Mouse (Mus musculus): ENCODE data around the gene Vps26b. TPM values are rescaled to one million over a fixed set of nuclear protein-coding genes. Genes with fewer than 3 reads are reported as not detected.

Vps26b gene
- polyA plus RNA-seq, 1 experiment from 2014 or later = 18.0 TPM

GRCm38 (mm10) chr9:27011572-27011971 is 18.3 kb downstream of the Vps26b start:
- TF ChIP-seq EP300 (optimal IDR thresholded peaks at IDR 0.05) (no peak), CTCF (IDR thresholded peaks at IDR 0.05; ENCODE audit: low read depth) (no peak)
- Histone ChIP-seq H3K36me3 (ENCODE audit: control insufficient read depth, insufficient read depth, low read length) (peaks cover 31% of the 10 kb centered on the region), H3K4me2 (replicated peaks; ENCODE audit: low read depth) (no peak overlapping the region), H3K9ac (ENCODE audit: low read length) (no peak overlapping the region), H3K27me3 (ENCODE audit: control insufficient read depth, insufficient read depth, low read length) (no peaks in the 10 kb centered on the region), H3K4me3 (ENCODE audit: low read depth, low read length) (no peak overlapping the region), H3K27ac (replicated peaks) (no peak overlapping the region), H3K4me1 (replicated peaks; ENCODE audit: control insufficient read depth, insufficient read depth) (no peaks in the 10 kb centered on the region), H3K9me3 (ENCODE audit: control insufficient read depth, low read length) (no peaks in the 10 kb centered on the region)
- ATAC-seq (ENCODE audit: low FRiP score, low TSS enrichment) (no peak), DNase-seq (ENCODE audit: low spot score) (no peak)
- WGBS = 85% methylated on average over 4 of the region's 4 CpGs

GRCm38 (mm10) chr9:27009231-27009630 is 20.6 kb downstream of the Vps26b start:
- DNase-seq (ENCODE audit: low spot score) = no peak
- Histone ChIP-seq H3K4me1 (replicated peaks; ENCODE audit: control insufficient read depth, insufficient read depth) (no peaks in the 10 kb centered on the region), H3K36me3 (ENCODE audit: control insufficient read depth, insufficient read depth, low read length) (peaks cover 25% of the 10 kb centered on the region)

GRCm38 (mm10) chr9:27006866-27007265 is 23.0 kb downstream of the Vps26b start:
- no peak overlapping the region for H3K27ac ChIP-seq (replicated peaks)
- H3K27me3 ChIP-seq (ENCODE audit: control insufficient read depth, insufficient read depth, low read length) = no peaks in the 10 kb centered on the region
- H3K9me3 ChIP-seq (ENCODE audit: control insufficient read depth, low read length) = no peaks in the 10 kb centered on the region
- 87% methylated on average over 5 of the region's 5 CpGs for WGBS
- H3K4me2 ChIP-seq (replicated peaks; ENCODE audit: low read depth) = no peak overlapping the region
- H3K9ac ChIP-seq (ENCODE audit: low read length) = no peak overlapping the region
- no peak for TF ChIP-seq EP300 (optimal IDR thresholded peaks at IDR 0.05)
- TF ChIP-seq CTCF (IDR thresholded peaks at IDR 0.05; ENCODE audit: low read depth) = peak; percentile 26; the same call in 1 of the 2 replicates
- no peak for ATAC-seq (ENCODE audit: low FRiP score, low TSS enrichment)
- no peak for DNase-seq (ENCODE audit: low spot score)
- H3K36me3 ChIP-seq (ENCODE audit: control insufficient read depth, insufficient read depth, low read length) = peaks cover 22% of the 10 kb centered on the region
- no peak overlapping the region for H3K4me3 ChIP-seq (ENCODE audit: low read depth, low read length)
- no peaks in the 10 kb centered on the region for H3K4me1 ChIP-seq (replicated peaks; ENCODE audit: control insufficient read depth, insufficient read depth)

More at GRCm38 (mm10) chr9:27009231-27009630, 20.6 kb downstream of the Vps26b start:
- Histone ChIP-seq H3K4me3 (ENCODE audit: low read depth, low read length) (no peak overlapping the region), H3K27ac (replicated peaks) (no peak overlapping the region), H3K4me2 (replicated peaks; ENCODE audit: low read depth) (no peak overlapping the region), H3K9me3 (ENCODE audit: control insufficient read depth, low read length) (no peaks in the 10 kb centered on the region), H3K27me3 (ENCODE audit: control insufficient read depth, insufficient read depth, low read length) (no peaks in the 10 kb centered on the region), H3K9ac (ENCODE audit: low read length) (no peak overlapping the region)
- ATAC-seq (ENCODE audit: low FRiP score, low TSS enrichment) = no peak
- WGBS = 77% methylated on average over 5 of the region's 5 CpGs
- TF ChIP-seq CTCF (IDR thresholded peaks at IDR 0.05; ENCODE audit: low read depth) (no peak), EP300 (optimal IDR thresholded peaks at IDR 0.05) (no peak)

GRCm38 (mm10) chr9:27005933-27006332 is 23.9 kb downstream of the Vps26b start:
- DNase-seq (ENCODE audit: low spot score) = no peak
- peaks cover 22% of the 10 kb centered on the region for H3K36me3 ChIP-seq (ENCODE audit: control insufficient read depth, insufficient read depth, low read length)
- ATAC-seq (ENCODE audit: low FRiP score, low TSS enrichment) = no peak

GRCm38 (mm10) chr9:27005231-27005630 is 24.6 kb downstream of the Vps26b start:
- WGBS = 92% methylated on average over 3 of the region's 3 CpGs
- no peak overlapping the region for H3K4me3 ChIP-seq (ENCODE audit: low read depth, low read length)
- DNase-seq (ENCODE audit: low spot score) (no peak), ATAC-seq (ENCODE audit: low FRiP score, low TSS enrichment) (no peak)
- H3K36me3 ChIP-seq (ENCODE audit: control insufficient read depth, insufficient read depth, low read length) = peaks cover 22% of the 10 kb centered on the region
- no peak overlapping the region for H3K4me2 ChIP-seq (replicated peaks; ENCODE audit: low read depth)
- no peak overlapping the region for H3K27ac ChIP-seq (replicated peaks)
- H3K4me1 ChIP-seq (replicated peaks; ENCODE audit: control insufficient read depth, insufficient read depth) = no peaks in the 10 kb centered on the region
- no peak for TF ChIP-seq EP300 (optimal IDR thresholded peaks at IDR 0.05)
- TF ChIP-seq CTCF (IDR thresholded peaks at IDR 0.05; ENCODE audit: low read depth) = no peak
- no peak overlapping the region for H3K9ac ChIP-seq (ENCODE audit: low read length)
- H3K9me3 ChIP-seq (ENCODE audit: control insufficient read depth, low read length) = no peaks in the 10 kb centered on the region
- no peaks in the 10 kb centered on the region for H3K27me3 ChIP-seq (ENCODE audit: control insufficient read depth, insufficient read depth, low read length)

More at GRCm38 (mm10) chr9:27005933-27006332, 23.9 kb downstream of the Vps26b start:
- Histone ChIP-seq H3K9me3 (ENCODE audit: control insufficient read depth, low read length) (no peaks in the 10 kb centered on the region), H3K4me2 (replicated peaks; ENCODE audit: low read depth) (no peak overlapping the region), H3K4me3 (ENCODE audit: low read depth, low read length) (no peak overlapping the region), H3K27me3 (ENCODE audit: control insufficient read depth, insufficient read depth, low read length) (no peaks in the 10 kb centered on the region), H3K27ac (replicated peaks) (no peak overlapping the region), H3K9ac (ENCODE audit: low read length) (no peak overlapping the region), H3K4me1 (replicated peaks; ENCODE audit: control insufficient read depth, insufficient read depth) (no peaks in the 10 kb centered on the region)
- TF ChIP-seq CTCF (IDR thresholded peaks at IDR 0.05; ENCODE audit: low read depth) = no peak
- TF ChIP-seq EP300 (optimal IDR thresholded peaks at IDR 0.05) = no peak
- 81% methylated on average over 1 of the region's 1 CpGs for WGBS

GRCm38 (mm10) chr9:26999461-27000395 is 30.1 kb downstream of the Vps26b start, which contains the start of the genes Acad8 and Thyn1:
Acad8 (minus strand) TSS chr9:26999566.
Thyn1 (plus strand) TSS chr9:26999710.
- peak within 1 kb of the TSS; percentile 78 for H3K27ac ChIP-seq (replicated peaks)
- H3K4me2 ChIP-seq (replicated peaks; ENCODE audit: low read depth) = peak within 1 kb of the TSS; percentile 95
- H3K9ac ChIP-seq (ENCODE audit: low read length) = peak within 1 kb of the TSS; percentile 84
- H3K9me3 ChIP-seq (ENCODE audit: control insufficient read depth, low read length) = no peaks in the 10 kb centered on the region
- TF ChIP-seq EP300 (optimal IDR thresholded peaks at IDR 0.05) = no peak
- no peak; the same call in 1 of the 2 replicates for TF ChIP-seq CTCF (IDR thresholded peaks at IDR 0.05; ENCODE audit: low read depth)
- no peaks in the 10 kb centered on the region for H3K4me1 ChIP-seq (replicated peaks; ENCODE audit: control insufficient read depth, insufficient read depth)
- H3K27me3 ChIP-seq (ENCODE audit: control insufficient read depth, insufficient read depth, low read length) = no peaks in the 10 kb centered on the region
- ATAC-seq (ENCODE audit: low FRiP score, low TSS enrichment) (peak; percentile 100), DNase-seq (ENCODE audit: low spot score) (peak; percentile 97)
- WGBS = under 1% methylated on average over 35 of the region's 35 CpGs
- peaks cover 3% of the 10 kb centered on the region; the same call in 1 of the 2 replicates for H3K36me3 ChIP-seq (ENCODE audit: control insufficient read depth, insufficient read depth, low read length)
- H3K4me3 ChIP-seq (ENCODE audit: low read depth, low read length) = peak within 1 kb of the TSS; percentile 68
